Mouse (Mus musculus): ENCODE data around the gene Rbbp4.
"Not testable (repeated sequence)": the region's sequence is repeated elsewhere in the genome, so short reads cannot be mapped to it uniquely, and the experiment has no call there.

Gene Rbbp4

DNA sequence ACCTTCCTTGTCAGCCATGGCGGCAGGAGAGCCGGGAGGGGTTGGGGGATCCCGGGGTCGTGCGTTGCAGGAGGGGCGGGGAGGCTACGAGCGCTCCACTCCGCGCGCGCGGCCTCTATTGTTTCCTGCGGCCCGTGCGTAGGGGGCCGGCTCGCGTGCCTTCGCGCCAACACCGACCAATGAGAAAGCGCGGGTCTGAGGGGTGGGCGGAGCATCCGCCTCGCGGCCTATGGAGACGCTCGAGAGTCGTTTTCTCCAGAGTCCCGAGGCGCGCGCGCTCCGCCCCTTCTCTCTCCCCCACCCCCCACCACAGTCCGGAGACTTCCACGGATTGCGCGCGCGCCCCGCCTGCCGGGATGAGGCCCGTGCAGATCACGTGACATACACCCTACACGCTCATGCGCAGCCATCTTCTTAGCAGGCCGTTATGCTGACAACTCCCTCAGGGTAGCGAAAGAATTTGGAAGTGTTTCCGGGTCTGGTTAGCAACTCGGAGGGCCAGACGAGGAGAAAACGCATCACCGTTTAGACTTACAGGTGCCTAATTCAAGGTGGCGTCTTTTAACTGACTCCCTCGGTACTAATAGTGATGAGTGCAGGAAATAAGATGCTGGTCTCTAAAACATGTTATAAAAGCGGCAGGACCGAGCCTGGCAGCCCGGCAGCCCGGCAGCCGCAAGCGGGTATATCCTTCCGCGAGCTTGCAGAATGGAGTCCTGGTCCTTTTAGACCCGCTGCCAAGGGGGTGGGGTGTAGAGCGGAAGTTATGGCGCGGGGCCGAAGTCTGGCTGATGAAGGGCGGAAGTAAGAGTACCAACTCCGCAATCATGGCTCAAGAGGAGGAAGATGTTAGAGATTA lies at the start of gene Rbbp4, which contains the start of gene Zbtb8os:
Gene Rbbp4 (minus strand): TSS at position 155 of the 859 bp plus-strand sequence.
Gene Zbtb8os (plus strand): TSS at position 480 of the 859 bp plus-strand sequence.
- DNase-seq = peak; percentile 99

DNA sequence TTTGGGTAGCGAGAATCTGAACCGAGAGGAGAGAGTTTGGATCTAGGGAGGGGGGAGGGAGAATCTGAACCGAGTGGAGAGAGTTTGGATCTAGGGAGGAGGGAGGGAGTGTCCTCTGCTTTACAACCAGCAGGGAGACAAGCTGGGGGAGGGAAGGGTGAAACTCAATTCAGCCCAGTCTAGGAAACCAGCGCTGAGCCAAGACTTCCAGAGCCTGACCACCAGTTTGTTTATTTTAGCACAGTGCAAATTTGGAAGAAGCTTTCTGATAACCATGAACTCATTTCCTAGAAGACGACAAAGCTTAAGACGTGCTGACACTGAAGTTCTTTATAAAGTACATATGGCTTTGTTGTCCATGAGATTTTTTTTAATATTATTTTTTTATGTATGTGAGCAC lies 49.3 kb upstream of the Rbbp4 start:
- peak; percentile 86 for DNase-seq

DNA sequence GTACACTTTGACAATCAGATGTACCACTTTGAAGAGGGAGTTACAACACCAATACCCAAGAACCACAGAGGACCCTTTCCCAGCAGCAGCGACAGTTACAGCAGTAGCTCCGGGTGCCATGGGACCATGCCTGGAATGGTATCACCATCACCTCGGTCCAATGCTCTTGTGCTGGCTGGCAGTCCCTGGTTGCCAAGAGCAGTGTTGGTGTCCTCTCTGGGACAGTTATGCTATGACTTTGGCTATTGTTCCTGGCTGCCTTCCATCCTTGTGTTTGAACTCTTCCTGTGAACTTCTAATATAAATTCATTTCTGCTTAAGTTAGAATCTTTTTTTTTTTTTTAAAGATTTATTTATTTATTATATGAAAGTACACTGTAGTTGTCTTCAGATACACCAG lies 48.4 kb upstream of the Rbbp4 start:
- DNase-seq = peak; percentile 69

DNA sequence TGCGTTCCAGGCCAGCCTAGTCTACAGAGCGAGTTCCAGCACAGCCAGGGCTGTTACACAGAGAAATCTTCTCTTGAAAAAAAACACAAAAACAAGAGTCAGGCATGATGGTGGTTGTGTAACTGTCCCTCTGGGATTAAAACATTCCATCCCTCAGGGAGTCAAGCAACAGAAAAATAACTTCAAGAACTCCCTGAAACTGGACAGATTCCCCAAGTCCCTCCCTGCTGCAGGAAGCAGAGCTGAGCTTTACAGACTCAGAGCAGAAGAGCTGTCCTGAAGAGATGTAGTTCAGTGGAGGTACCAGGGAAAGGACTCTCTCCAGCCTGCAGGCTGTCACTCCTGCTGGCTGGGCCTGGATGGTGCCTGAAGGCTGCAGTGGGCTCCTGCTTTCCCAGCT lies 47.3 kb upstream of the Rbbp4 start:
- peak; percentile 31 for DNase-seq

GRCm38 (mm10) chr4:129382029-129382428 lies 46.9 kb upstream of the Rbbp4 start:
- no peak for DNase-seq

GRCm38 (mm10) chr4:129381148-129381547 lies 46.0 kb upstream of the Rbbp4 start:
- DNase-seq = no peak

DNA sequence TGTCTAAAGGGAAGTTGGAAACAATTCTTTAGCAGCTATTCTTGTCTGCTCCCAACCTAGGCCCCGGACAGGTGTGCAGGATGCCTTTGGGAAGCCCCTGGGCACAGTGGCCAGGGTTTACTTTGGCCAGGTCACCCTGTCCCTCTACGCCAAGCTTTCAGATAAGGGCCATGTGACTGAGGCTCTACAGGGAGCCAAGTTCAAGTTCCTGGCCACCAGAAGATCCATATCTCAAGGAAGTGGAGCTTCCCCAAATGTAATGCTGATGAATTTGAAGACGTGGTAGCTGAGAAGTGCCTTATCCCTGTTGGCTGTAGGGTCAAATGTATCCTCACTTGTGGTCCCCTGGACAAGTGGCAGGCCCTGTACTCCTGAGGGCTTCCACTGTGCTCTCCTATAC lies 44.6 kb upstream of the Rbbp4 start:
- DNase-seq = no peak

- peak; percentile 63 for DNase-seq
These were observed 42.6 kb upstream of the Rbbp4 start, which contains the start of gene Zbtb8a for GRCm38 (mm10) chr4:129377601-129378390. Gene Zbtb8a (minus strand): TSS chr4:129378116.

DNA sequence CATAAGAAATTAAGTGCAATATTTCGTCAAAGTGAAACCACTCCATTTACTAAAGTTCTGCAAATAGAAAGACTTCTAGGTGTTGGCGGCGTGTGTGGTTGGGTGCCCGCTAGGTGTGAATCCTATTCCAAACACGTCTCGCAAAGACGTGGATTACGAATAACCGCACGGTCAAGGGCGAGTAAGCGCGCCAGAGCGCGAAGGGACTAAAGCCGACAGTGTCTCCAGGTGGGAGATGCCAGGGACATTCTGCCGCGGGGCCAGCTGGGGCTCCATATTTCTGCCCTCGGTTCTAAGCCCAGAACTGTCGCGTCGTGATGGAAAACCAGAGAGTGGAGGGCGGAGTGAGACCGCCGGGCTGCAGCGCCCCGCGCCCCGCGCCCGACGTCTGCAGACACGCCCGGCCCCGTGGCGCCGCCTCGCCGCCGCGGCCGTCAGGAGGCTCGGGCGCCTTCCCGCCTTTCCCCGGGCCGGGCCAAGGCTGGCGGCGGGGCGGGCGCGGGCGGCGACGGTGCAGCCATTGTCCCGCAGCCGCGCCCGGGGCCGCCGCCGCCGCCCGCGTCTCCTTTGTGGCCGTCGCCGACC lies 41.9 kb upstream of the Rbbp4 start:
- DNase-seq = peak; percentile 63

DNA sequence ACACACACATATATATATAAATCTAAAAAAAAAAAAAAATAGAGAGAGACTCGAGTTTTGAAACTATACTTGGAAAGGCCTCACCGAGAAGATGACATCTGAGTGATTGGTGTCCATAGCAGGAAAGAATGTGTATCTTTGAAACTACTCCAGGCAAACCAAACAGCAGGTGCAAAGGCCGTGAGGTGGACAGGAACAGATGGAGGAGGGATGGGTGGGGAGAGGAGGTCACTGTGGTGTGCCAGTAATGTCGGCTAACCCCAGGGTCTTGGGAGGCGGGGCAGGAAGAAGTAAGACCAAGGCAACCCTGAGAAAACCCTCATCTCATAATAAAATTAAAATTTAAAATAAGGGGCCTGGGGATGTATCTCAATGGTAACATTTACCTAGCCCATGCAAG lies 40.7 kb upstream of the Rbbp4 start:
- DNase-seq = no peak

DNA sequence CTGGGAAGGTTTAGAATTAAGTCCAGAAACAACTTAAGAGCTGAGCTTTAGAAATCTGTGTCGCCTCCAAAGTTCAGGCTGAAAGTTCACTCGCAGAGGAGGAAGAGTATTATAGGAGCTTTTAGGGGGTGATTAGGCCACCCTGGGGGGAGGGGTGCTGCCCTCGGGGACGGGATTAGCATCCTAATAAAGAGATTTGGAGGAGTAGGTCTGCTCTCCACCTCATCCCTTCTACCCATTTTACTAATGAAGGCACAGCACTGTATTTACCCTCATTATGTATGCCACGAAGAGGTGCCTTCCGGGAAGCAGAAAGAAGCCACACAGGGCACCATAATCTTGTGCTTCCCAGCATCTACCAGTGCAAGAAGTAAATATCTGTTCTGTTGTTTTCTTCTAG lies 39.8 kb upstream of the Rbbp4 start:
- DNase-seq = no peak

GRCm38 (mm10) chr4:129374219-129374755 lies 39.1 kb upstream of the Rbbp4 start:
- DNase-seq = no peak

DNA sequence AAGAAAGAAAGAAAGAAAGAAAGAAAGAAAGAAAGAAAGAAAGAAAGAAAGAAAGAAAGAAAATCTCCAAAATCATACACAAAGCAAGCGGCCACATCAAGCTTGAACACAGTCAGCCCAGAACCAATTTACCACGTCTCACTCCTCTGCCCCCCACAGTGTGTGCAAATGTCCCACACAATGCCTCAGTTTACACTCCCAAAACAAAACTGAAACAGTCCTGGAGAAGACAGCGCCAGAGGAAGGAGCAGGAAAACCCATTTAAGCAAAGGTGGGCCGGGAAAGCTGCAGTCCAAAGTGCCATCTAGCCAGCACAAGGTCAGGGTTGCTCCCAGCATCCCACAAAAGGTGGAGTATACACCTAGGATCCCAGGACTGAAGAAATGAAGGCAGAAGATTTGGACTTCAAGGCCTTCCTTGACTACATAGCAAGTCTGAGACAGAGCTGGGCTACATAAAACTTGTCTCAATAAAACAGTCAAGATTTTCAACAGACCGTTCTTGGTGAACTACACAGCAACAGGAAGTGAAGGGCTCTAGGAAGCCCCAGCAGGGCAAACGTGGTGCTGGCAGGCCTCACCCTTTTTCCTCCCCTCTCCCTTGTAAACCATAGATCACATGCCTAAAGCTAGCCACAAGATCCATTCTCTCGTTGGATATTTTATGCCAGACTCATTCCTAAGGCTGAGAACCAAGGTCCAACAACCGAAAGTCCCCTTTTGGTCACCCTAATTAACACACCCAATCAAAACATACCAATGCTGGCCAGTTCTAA lies 38.2 kb upstream of the Rbbp4 start:
- DNase-seq = no peak

- no peak for DNase-seq
These were observed 36.2 kb upstream of the Rbbp4 start for GRCm38 (mm10) chr4:129371391-129371790.

GRCm38 (mm10) chr4:129365224-129365623 lies 30.1 kb upstream of the Rbbp4 start:
- no peak for DNase-seq

GRCm38 (mm10) chr4:129364379-129364778 lies 29.2 kb upstream of the Rbbp4 start:
- DNase-seq = no peak

- no peak for DNase-seq
These were observed 28.3 kb upstream of the Rbbp4 start for GRCm38 (mm10) chr4:129363463-129363862.

DNA sequence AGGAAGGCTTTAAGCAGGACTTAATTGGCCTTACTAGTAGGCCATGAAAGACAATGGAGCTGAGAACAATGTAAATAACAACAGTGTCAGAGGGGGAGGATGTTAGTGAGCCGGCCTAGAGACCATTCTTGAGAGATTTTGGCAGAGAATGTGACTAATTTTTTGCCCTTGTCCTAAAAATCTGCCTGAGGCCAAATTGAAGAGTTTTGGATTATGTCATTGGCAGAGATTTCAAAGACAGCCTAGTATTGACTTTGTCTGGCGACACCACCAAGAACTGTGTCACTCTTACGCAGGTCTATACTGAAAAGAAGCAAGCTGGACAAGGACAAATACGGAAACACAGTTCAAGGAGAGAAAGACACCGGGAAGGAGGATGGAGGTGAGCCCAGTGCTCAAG lies 27.6 kb upstream of the Rbbp4 start:
- DNase-seq = no peak

DNA sequence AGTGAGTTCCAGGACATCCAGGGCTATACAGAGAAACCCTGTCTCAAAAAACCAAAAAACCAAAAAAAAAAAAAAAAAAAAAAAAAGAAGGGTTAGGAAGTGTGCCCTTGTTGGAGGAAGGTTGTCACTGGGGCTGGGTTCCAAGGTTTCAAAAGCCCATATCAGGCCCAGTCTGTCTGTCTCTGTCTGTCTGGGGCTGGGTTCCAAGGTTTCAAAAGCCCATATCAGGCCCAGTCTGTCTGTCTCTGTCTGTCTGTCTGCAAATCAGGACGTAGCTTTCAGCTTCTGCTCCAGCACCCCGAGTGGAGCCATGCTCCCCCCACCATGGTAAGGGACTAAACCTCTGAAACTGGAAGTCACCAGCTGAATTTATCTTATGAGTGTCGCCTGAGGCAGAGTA lies 27.1 kb upstream of the Rbbp4 start:
- not testable (repeated sequence) for DNase-seq

GRCm38 (mm10) chr4:129357613-129358163 lies 22.5 kb upstream of the Rbbp4 start:
- DNase-seq = no peak

DNA sequence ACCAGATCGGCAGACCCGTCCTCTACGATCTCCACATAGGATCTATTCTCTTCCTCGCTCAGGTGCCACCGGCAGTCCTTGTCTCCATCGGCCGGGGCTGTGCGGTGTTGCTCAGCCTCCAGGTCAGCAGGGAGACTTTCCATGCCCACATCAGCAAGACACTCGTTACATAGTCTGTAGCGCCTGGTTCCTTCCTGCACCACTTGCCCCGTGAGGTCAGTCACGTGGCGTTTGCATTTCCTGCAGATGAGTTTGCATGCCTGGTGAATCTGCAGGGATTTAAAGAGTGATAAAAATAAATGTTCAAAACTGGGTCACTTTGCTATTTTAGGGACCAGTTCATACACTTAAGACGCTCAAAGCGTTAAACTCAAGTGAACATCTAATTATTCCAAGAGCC lies 19.1 kb upstream of the Rbbp4 start:
- no peak for DNase-seq

- DNase-seq = no peak
These were observed 18.0 kb upstream of the Rbbp4 start for GRCm38 (mm10) chr4:129353176-129353575.
